Mouse (Mus musculus): ENCODE measurements around the gene Rptor.

The Rptor gene

GRCm38 (mm10) chr11:119916102-119916790 is 313.5 kb downstream of the Rptor start:
- no peak for DNase-seq

GRCm38 (mm10) chr11:119916834-119917469 is 314.2 kb downstream of the Rptor start:
- no peak for DNase-seq

- DNase-seq = no peak
Measured at GRCm38 (mm10) chr11:119918521-119918920, 315.8 kb downstream of the Rptor start.

GRCm38 (mm10) chr11:119919432-119919831 is 316.7 kb downstream of the Rptor start:
- no peak for DNase-seq

- DNase-seq = peak; percentile 88 to 91
Measured at GRCm38 (mm10) chr11:119919897-119920296, 317.2 kb downstream of the Rptor start.

- no peak for DNase-seq
Measured at GRCm38 (mm10) chr11:119920668-119921067, 318.0 kb downstream of the Rptor start.

- DNase-seq = no peak
Measured at GRCm38 (mm10) chr11:119925176-119925575, 322.5 kb downstream of the Rptor start.

- no peak for DNase-seq
Measured at GRCm38 (mm10) chr11:119926762-119927161, 324.1 kb downstream of the Rptor start.

GRCm38 (mm10) chr11:119928023-119928681 is 325.4 kb downstream of the Rptor start:
- peak; percentile 71 to 72 for DNase-seq

- DNase-seq = no peak
Measured at GRCm38 (mm10) chr11:119929603-119930265, 327.0 kb downstream of the Rptor start.

GRCm38 (mm10) chr11:119931809-119932208 is 329.1 kb downstream of the Rptor start:
- DNase-seq = no peak

- no peak for DNase-seq
Measured at GRCm38 (mm10) chr11:119933142-119933541, 330.4 kb downstream of the Rptor start.

GRCm38 (mm10) chr11:119933819-119934583 is 331.3 kb downstream of the Rptor start:
- DNase-seq = peak in 1 of 2 experiments; percentile 30

GRCm38 (mm10) chr11:119934773-119935172 is 332.1 kb downstream of the Rptor start:
- no peak for DNase-seq

- peak; percentile 83 to 85 for DNase-seq
Measured at GRCm38 (mm10) chr11:119935457-119935856, 332.8 kb downstream of the Rptor start.

GRCm38 (mm10) chr11:119936456-119936855 is 333.8 kb downstream of the Rptor start:
- DNase-seq = no peak

GRCm38 (mm10) chr11:119937216-119937615 is 334.5 kb downstream of the Rptor start:
- no peak for DNase-seq

GRCm38 (mm10) chr11:119937772-119938502 is 335.2 kb downstream of the Rptor start:
- DNase-seq = no peak

GRCm38 (mm10) chr11:119939073-119939710 is 336.5 kb downstream of the Rptor start:
- DNase-seq = no peak

GRCm38 (mm10) chr11:119939711-119940106 is 337.0 kb downstream of the Rptor start:
- no peak for DNase-seq

- no peak for DNase-seq
Measured at GRCm38 (mm10) chr11:119940142-119940541, 337.4 kb downstream of the Rptor start.
